Mouse (Mus musculus): ENCODE data around the gene Ssxb2.
"Not testable (repeated sequence)": the region's sequence is repeated elsewhere in the genome, so short reads cannot be mapped to it uniquely, and the experiment has no call there.

Ssxb2 gene

DNA sequence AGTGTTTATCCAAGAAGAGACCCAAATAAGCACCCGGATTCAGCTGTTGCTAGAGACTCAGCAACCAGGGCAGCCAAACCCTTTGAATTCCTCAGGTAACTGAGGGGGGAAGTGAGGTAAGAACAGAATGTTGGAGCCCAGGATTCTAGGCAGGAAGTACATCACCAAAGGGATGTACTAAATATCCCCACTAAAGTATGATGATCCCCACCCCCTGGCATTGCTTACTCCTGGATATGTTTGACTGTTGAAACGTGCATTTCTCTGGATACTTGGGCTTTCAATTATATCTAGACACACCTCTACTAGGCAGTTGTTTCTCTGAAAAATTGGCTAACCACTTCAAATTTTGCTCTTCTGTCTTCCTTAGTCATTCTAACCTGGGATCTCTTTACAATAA lies at the start of gene Ssxb2:
Gene Ssxb2, minus strand, starts transcription at position 101 of the 400 bp plus-strand sequence.
- DNase-seq = not testable (repeated sequence)

GRCm38 (mm10) chrX:8413005-8413404 lies 48.5 kb downstream of the Ssxb2 start, which contains the start of gene Ssxb1:
Ssxb1 (plus strand) TSS chrX:8413305.
- not testable (repeated sequence) for DNase-seq

Measured in liver (tissue).